Mouse (Mus musculus): Measurements from ENCODE around the gene Cd72. TPM values are rescaled to one million over a fixed set of nuclear protein-coding genes. Genes with fewer than 3 reads are reported as not detected.

Gene Cd72
- polyA plus RNA-seq, 1 experiment: 11.4 TPM

GRCm38 (mm10) chr4:43417269-43418062, 37.0 kb downstream of the Cd72 start:
- Histone ChIP-seq H3K27ac (ENCODE audit: insufficient read depth, low read depth, low read length) (no peak overlapping the region), H3K27me3 (ENCODE audit: control insufficient read depth, insufficient read depth, low read length) (no peaks in the 10 kb centered on the region)
- 77% methylated on average over 16 of the region's 16 CpGs for WGBS

GRCm38 (mm10) chr4:43416071-43416490, 38.3 kb downstream of the Cd72 start:
- Histone ChIP-seq H3K4me1 (ENCODE audit: control insufficient read depth, insufficient read depth, insufficient read length, low read length) (no peaks in the 10 kb centered on the region; the same call in 1 of the 2 replicates), H3K36me3 (ENCODE audit: control insufficient read depth, insufficient read depth, low read length) (peaks cover 3% of the 10 kb centered on the region; the same call in 1 of the 2 replicates), H3K27me3 (ENCODE audit: control insufficient read depth, insufficient read depth, low read length) (no peaks in the 10 kb centered on the region), H3K4me3 (ENCODE audit: low read depth, low read length) (no peak overlapping the region), H3K27ac (ENCODE audit: insufficient read depth, low read depth, low read length) (no peak overlapping the region)
- no peak for TF ChIP-seq CTCF (IDR thresholded peaks at IDR 0.05; ENCODE audit: extremely low read depth, insufficient read length, insufficient replicate concordance, low read depth, low read length)
- TF ChIP-seq POLR2A (IDR thresholded peaks at IDR 0.05; ENCODE audit: low read depth, low read length): no peak
- 98% methylated on average over 22 of the region's 22 CpGs for WGBS

More at GRCm38 (mm10) chr4:43417269-43418062, 37.0 kb downstream of the Cd72 start:
- Histone ChIP-seq H3K4me1 (ENCODE audit: control insufficient read depth, insufficient read depth, insufficient read length, low read length) (no peaks in the 10 kb centered on the region), H3K4me3 (ENCODE audit: low read depth, low read length) (no peak overlapping the region), H3K36me3 (ENCODE audit: control insufficient read depth, insufficient read depth, low read length) (peaks cover 5% of the 10 kb centered on the region; the same call in 1 of the 2 replicates)
- no peak for TF ChIP-seq POLR2A (IDR thresholded peaks at IDR 0.05; ENCODE audit: low read depth, low read length)
- TF ChIP-seq CTCF (IDR thresholded peaks at IDR 0.05; ENCODE audit: extremely low read depth, insufficient read length, insufficient replicate concordance, low read depth, low read length): no peak

GRCm38 (mm10) chr4:43415221-43416070, 39.0 kb downstream of the Cd72 start:
- H3K4me1 ChIP-seq (ENCODE audit: control insufficient read depth, insufficient read depth, insufficient read length, low read length): no peaks in the 10 kb centered on the region; the same call in 1 of the 2 replicates
- TF ChIP-seq POLR2A (IDR thresholded peaks at IDR 0.05; ENCODE audit: low read depth, low read length) (no peak), CTCF (IDR thresholded peaks at IDR 0.05; ENCODE audit: extremely low read depth, insufficient read length, insufficient replicate concordance, low read depth, low read length) (no peak)
- no peak overlapping the region for H3K4me3 ChIP-seq (ENCODE audit: low read depth, low read length)
- no peak overlapping the region for H3K27ac ChIP-seq (ENCODE audit: insufficient read depth, low read depth, low read length)
- 90% methylated on average over 29 of the region's 29 CpGs for WGBS
- H3K27me3 ChIP-seq (ENCODE audit: control insufficient read depth, insufficient read depth, low read length): no peaks in the 10 kb centered on the region
- H3K36me3 ChIP-seq (ENCODE audit: control insufficient read depth, insufficient read depth, low read length): peaks cover 3% of the 10 kb centered on the region; the same call in 1 of the 2 replicates

GRCm38 (mm10) chr4:43414761-43415160, 39.7 kb downstream of the Cd72 start:
- no peak for TF ChIP-seq POLR2A (IDR thresholded peaks at IDR 0.05; ENCODE audit: low read depth, low read length)
- TF ChIP-seq CTCF (IDR thresholded peaks at IDR 0.05; ENCODE audit: extremely low read depth, insufficient read length, insufficient replicate concordance, low read depth, low read length): no peak
- no peak overlapping the region for H3K27ac ChIP-seq (ENCODE audit: insufficient read depth, low read depth, low read length)
- H3K4me3 ChIP-seq (ENCODE audit: low read depth, low read length): no peak overlapping the region
- H3K27me3 ChIP-seq (ENCODE audit: control insufficient read depth, insufficient read depth, low read length): no peaks in the 10 kb centered on the region
- peaks cover 3% of the 10 kb centered on the region; the same call in 1 of the 2 replicates for H3K36me3 ChIP-seq (ENCODE audit: control insufficient read depth, insufficient read depth, low read length)
- WGBS: 93% methylated on average over 14 of the region's 14 CpGs
- no peaks in the 10 kb centered on the region; the same call in 1 of the 2 replicates for H3K4me1 ChIP-seq (ENCODE audit: control insufficient read depth, insufficient read depth, insufficient read length, low read length)

- Histone ChIP-seq H3K27me3 (ENCODE audit: control insufficient read depth, insufficient read depth, low read length) (no peaks in the 10 kb centered on the region), H3K27ac (ENCODE audit: insufficient read depth, low read depth, low read length) (peak overlapping the region; percentile 71), H3K4me1 (ENCODE audit: control insufficient read depth, insufficient read depth, insufficient read length, low read length) (peaks cover 2% of the 10 kb centered on the region; the same call in 1 of the 2 replicates), H3K4me3 (ENCODE audit: low read depth, low read length) (peak overlapping the region; percentile 6; the same call in 1 of the 2 replicates), H3K36me3 (ENCODE audit: control insufficient read depth, insufficient read depth, low read length) (no peaks in the 10 kb centered on the region)
- WGBS: 79% methylated on average over 12 of the region's 12 CpGs
- TF ChIP-seq CTCF (IDR thresholded peaks at IDR 0.05; ENCODE audit: extremely low read depth, insufficient read length, insufficient replicate concordance, low read depth, low read length) (no peak), POLR2A (IDR thresholded peaks at IDR 0.05; ENCODE audit: low read depth, low read length) (no peak)
Observed at GRCm38 (mm10) chr4:43407071-43407920, 47.1 kb downstream of the Cd72 start.

- peak overlapping the region; percentile 53 for H3K4me3 ChIP-seq (ENCODE audit: low read depth, low read length)
- WGBS: 32% methylated on average over 28 of the region's 28 CpGs
- no peaks in the 10 kb centered on the region for H3K36me3 ChIP-seq (ENCODE audit: control insufficient read depth, insufficient read depth, low read length)
- peak overlapping the region; percentile 71 for H3K27ac ChIP-seq (ENCODE audit: insufficient read depth, low read depth, low read length)
- 0 out of 2 replicates have a peak, but pooled peaks cover 3% of the 10 kb centered on the region for H3K4me1 ChIP-seq (ENCODE audit: control insufficient read depth, insufficient read depth, insufficient read length, low read length)
- no peaks in the 10 kb centered on the region for H3K27me3 ChIP-seq (ENCODE audit: control insufficient read depth, insufficient read depth, low read length)
- no peak; the same call in none of the 2 replicates for TF ChIP-seq POLR2A (IDR thresholded peaks at IDR 0.05; ENCODE audit: low read depth, low read length)
- TF ChIP-seq CTCF (IDR thresholded peaks at IDR 0.05; ENCODE audit: extremely low read depth, insufficient read length, insufficient replicate concordance, low read depth, low read length): no peak
Observed at GRCm38 (mm10) chr4:43406162-43406971, 48.1 kb downstream of the Cd72 start.
